Mouse (Mus musculus) layer of hippocampus, postnatal 36 days (tissue): ENCODE measurements around the gene Ptpre. TPM values are rescaled to one million over a fixed set of nuclear protein-coding genes. Genes with fewer than 3 reads are reported as not detected.

Experiments used
- DNase-seq, 2 experiments: peaks; one replicate each; pipeline ENCODE4 v3.0.0; 2022
- microRNA-seq, 2 experiments: library from miRNA; unstranded; fragments of <30 nt; microRNA quantifications; one replicate each; pipeline ENCODE4 v1.2.0; 2021
- total RNA-seq, 2 experiments: library from RNA; stranded (reverse); gene quantifications; 2 replicates each; pipeline ENCODE4 v1.2.3; 2021

Gene Ptpre
- total RNA-seq, 2 experiments from 2014 or later = 47.0 to 53.8 TPM

GRCm38 (mm10) chr7:135734911-135735646 lies 197.8 kb downstream of the Ptpre start:
- no peak for DNase-seq

Small RNAs within 50 kb of the gene (microRNA-seq; reads per million reads assigned to microRNA genes)
- 0 reads per million in 2 experiments for gene Mir1962

Other genes with a start within 250 kb of the Ptpre start
- not detected for gene Foxi2, start 127.2 kb upstream of the Ptpre start, total RNA-seq
- not detected for gene Clrn3, start 8.8 kb upstream of the Ptpre start, total RNA-seq
- gene Mki67, start 178.9 kb downstream of the Ptpre start, total RNA-seq = 1 to 10 TPM; 1.4 to 1.7 TPM